Mouse (Mus musculus) cerebellum, postnatal 10 days (tissue): ENCODE results near the gene Clec14a.

Source experiments
- DNase-seq, 2 experiments: peaks; one replicate each; pipeline ENCODE4 v3.0.0; 2021; ENCODE audit warnings: mixed read lengths in 2 of 2

Gene Clec14a

GRCm38 (mm10) chr12:58268563-58269501 lies at the start of gene Clec14a:
Gene Clec14a (minus strand): TSS chr12:58269290.
- peak; percentile 35 to 37 for DNase-seq

- no peak for DNase-seq
These were observed 38.7 kb upstream of the Clec14a start for GRCm38 (mm10) chr12:58307835-58308234.

GRCm38 (mm10) chr12:58306402-58306801 lies 37.3 kb upstream of the Clec14a start:
- DNase-seq: peak; percentile 5 to 11

GRCm38 (mm10) chr12:58305567-58305966 lies 36.5 kb upstream of the Clec14a start:
- DNase-seq: no peak

- no peak for DNase-seq
These were observed 27.9 kb upstream of the Clec14a start for GRCm38 (mm10) chr12:58296980-58297379.

- DNase-seq: no peak
These were observed 16.8 kb upstream of the Clec14a start for GRCm38 (mm10) chr12:58285912-58286311.

- no peak for DNase-seq
These were observed 1.4 kb upstream of the Clec14a start for GRCm38 (mm10) chr12:58270520-58270919.

- no peak for DNase-seq
These were observed 415 bp upstream of the Clec14a start for GRCm38 (mm10) chr12:58269505-58269904.

- peak; percentile 21 to 22 for DNase-seq
These were observed 916 bp downstream of the Clec14a start for GRCm38 (mm10) chr12:58268186-58268562.

- no peak for DNase-seq
These were observed 1.3 kb downstream of the Clec14a start for GRCm38 (mm10) chr12:58267779-58268178.

GRCm38 (mm10) chr12:58251901-58252300 lies 17.2 kb downstream of the Clec14a start:
- DNase-seq: no peak

- no peak for DNase-seq
These were observed 36.6 kb downstream of the Clec14a start for GRCm38 (mm10) chr12:58232489-58232888.

GRCm38 (mm10) chr12:58225644-58226043 lies 43.4 kb downstream of the Clec14a start:
- no peak for DNase-seq

GRCm38 (mm10) chr12:58219078-58219477 lies 50.0 kb downstream of the Clec14a start:
- no peak for DNase-seq

- no peak for DNase-seq
These were observed 52.9 kb downstream of the Clec14a start for GRCm38 (mm10) chr12:58216218-58216617.
